Comparison of ENCODE assay signal across 7 mouse cellular contexts in genomic region chr12:85473481-85474297, GRCm38 (mm10). TPM values are rescaled to one million over a fixed set of nuclear protein-coding genes. Genes with fewer than 3 reads are reported as not detected.
DNase-seq lines count a peak whose midpoint lies in the region; ATAC-seq and TF ChIP-seq lines count a peak whose summit lies in the region.

TSS of gene Fos (plus strand) at chr12:85473890.

- H3K9me3 ChIP-seq in intestine, postnatal 0 days (ENCODE audit: control insufficient read depth), result no peaks in the 10 kb centered on the region
- no peaks in the 10 kb centered on the region for H3K9me3 ChIP-seq in midbrain, embryonic 11.5 days (ENCODE audit: control insufficient read depth, low read length)

- peak; percentile 86 for ATAC-seq in intestine, postnatal 0 days
- peak; percentile 88 for ATAC-seq in midbrain, embryonic 11.5 days (ENCODE audit: low FRiP score)

- DNase-seq in adrenal gland, adult 8-10 months, result peak; percentile 84
- DNase-seq in embryo, embryonic 11.5 days (ENCODE audit: low read depth, low spot score), result peak; percentile 81
- peak; percentile 74 to 88 for DNase-seq in gastrocnemius, postnatal 4 days (ENCODE audit: low spot score in 2 of 2)
- peak; percentile 80 for DNase-seq in left cerebral cortex, postnatal 4 days
- peak; percentile 99 for DNase-seq in midbrain, embryonic 11.5 days (ENCODE audit: low spot score, missing footprints)
- peak; percentile 78 for DNase-seq in right cerebral cortex, postnatal 4 days

- peak; percentile 25 for TF ChIP-seq CTCF in intestine, postnatal 0 days (IDR thresholded peaks at IDR 0.05; ENCODE audit: low read depth)

- H3K4me1 ChIP-seq in intestine, postnatal 0 days (replicated peaks; ENCODE audit: control insufficient read depth, insufficient read depth, low read length), result peaks cover 12% of the 10 kb centered on the region; the same call in 1 of the 2 replicates
- H3K4me1 ChIP-seq in midbrain, embryonic 11.5 days (ENCODE audit: control insufficient read depth, insufficient read depth, low read length), result peaks cover 25% of the 10 kb centered on the region

- H3K36me3 ChIP-seq in intestine, postnatal 0 days (ENCODE audit: control insufficient read depth, insufficient read depth), result peaks cover 8% of the 10 kb centered on the region; the same call in 1 of the 2 replicates
- no peaks in the 10 kb centered on the region for H3K36me3 ChIP-seq in midbrain, embryonic 11.5 days (ENCODE audit: control insufficient read depth, insufficient read depth, low read length)

- H3K9ac ChIP-seq in intestine, postnatal 0 days (ENCODE audit: low read depth, low read length), result peak within 1 kb of the TSS; percentile 84
- peak within 1 kb of the TSS; percentile 58 for H3K9ac ChIP-seq in midbrain, embryonic 11.5 days (ENCODE audit: low read length)

- peak within 1 kb of the TSS; percentile 90 for H3K4me2 ChIP-seq in intestine, postnatal 0 days (replicated peaks; ENCODE audit: low read depth)
- peak within 1 kb of the TSS; percentile 99 for H3K4me2 ChIP-seq in midbrain, embryonic 11.5 days

- peak within 1 kb of the TSS; percentile 91 for H3K27ac ChIP-seq in intestine, postnatal 0 days (ENCODE audit: low read depth, low read length)
- no peak within 1 kb of the TSS for H3K27ac ChIP-seq in midbrain, embryonic 11.5 days (ENCODE audit: low read depth, low read length)

- H3K27me3 ChIP-seq in intestine, postnatal 0 days (replicated peaks; ENCODE audit: control insufficient read depth, insufficient read depth, low read length), result no peaks in the 10 kb centered on the region
- peaks cover 26% of the 10 kb centered on the region for H3K27me3 ChIP-seq in midbrain, embryonic 11.5 days (ENCODE audit: control insufficient read depth, insufficient read depth, low read length)

- peak within 1 kb of the TSS; percentile 80 for H3K4me3 ChIP-seq in intestine, postnatal 0 days (ENCODE audit: low read depth, low read length)
- peak within 1 kb of the TSS; percentile 38 for H3K4me3 ChIP-seq in midbrain, embryonic 11.5 days (ENCODE audit: low read depth, low read length)

- under 1% methylated on average over 56 of the region's 56 CpGs for WGBS in intestine, postnatal 0 days
- under 1% methylated on average over 56 of the region's 56 CpGs for WGBS in midbrain, embryonic 11.5 days

- intact Hi-C loops in left cerebral cortex, postnatal 4 days (cut with DNase I), result no loop called here

RNA-seq across cellular contexts. Expression of gene Fos, which starts in this region (rescaled TPM):
- 10 to 100 TPM; 13.3 to 32.9 (median 13.7) TPM for total RNA-seq in adrenal gland, adult 8-10 months (2022)
- 10 to 100 TPM; 19.0 to 20.0 TPM for total RNA-seq in gastrocnemius, postnatal 4 days (2021)
- polyA plus RNA-seq in intestine, postnatal 0 days (2015; fragmentation: Nextera tagmentation; extraction: Ambion mirVana), result 22.4 and 27.1 TPM in 2 replicates
- total RNA-seq in left cerebral cortex, postnatal 4 days (2021), result 1 to 10 TPM; 6.3 to 8.1 TPM
- 0.54 and 0.89 TPM in 2 replicates for polyA plus RNA-seq in midbrain, embryonic 11.5 days (2014; fragmentation: Nextera tagmentation; extraction: Ambion mirVana)

Comparison
In these comparisons a context has a peak if more than half of its experiments do, and no peak if none do; other contexts are left out.
1. RNA of gene Fos (polyA plus RNA-seq): 22.4 to 27.1 TPM in intestine, postnatal 0 days; 0.54 to 0.89 TPM in midbrain, embryonic 11.5 days; every median in the first group is over 10 times any median in the second.
2. Peak in DNase-seq, ATAC-seq, H3K4me3 ChIP-seq, H3K9ac ChIP-seq and H3K4me2 ChIP-seq in midbrain, embryonic 11.5 days; RNA of the gene not detected or under 1 TPM.
3. Peak in every context shown above with its lines, with median percentiles within 50 percentile points of each other: DNase-seq.